Mouse (Mus musculus) neural tube, embryonic 15.5 days (tissue): Measurements from ENCODE around the gene Gm21921. TPM values are rescaled to one million over a fixed set of nuclear protein-coding genes. Genes with fewer than 3 reads are reported as not detected.
"Not testable (repeated sequence)": the region's sequence is repeated elsewhere in the genome, so short reads cannot be mapped to it uniquely, and the experiment has no call there.

Experiments used
- ATAC-seq: fragments of 200-750 bp; cut with Nextera tagmentation; 2 replicates; pipeline ENCODE4 v1.8.0; 2017; ENCODE audit warnings: mild to moderate bottlenecking, moderate TSS enrichment, moderate library complexity; ENCODE audit not compliant: low FRiP score
- H3K27ac ChIP-seq: fragments of 300-500 bp; sonication (generic); replicated peaks from 2 replicates; pipeline ENCODE4 v1.5.1; 2015; ENCODE audit warnings: mild to moderate bottlenecking, inconsistent platforms
- H3K27me3 ChIP-seq: fragments of 300-500 bp; sonication (generic); replicated peaks from 2 replicates; pipeline ENCODE4 v1.6.1; 2015; ENCODE audit warnings: inconsistent platforms
- H3K36me3 ChIP-seq: fragments of 300-500 bp; sonication (generic); 2 replicates; pipeline ENCODE4 v1.6.1; 2015; ENCODE audit warnings: inconsistent platforms
- H3K4me1 ChIP-seq: fragments of 300-500 bp; sonication (generic); 2 replicates; pipeline ENCODE4 v1.6.1; 2015; ENCODE audit warnings: inconsistent platforms
- H3K4me2 ChIP-seq: fragments of 300-500 bp; sonication (generic); 2 replicates; pipeline ENCODE4 v1.6.1; 2015; ENCODE audit warnings: inconsistent platforms, mild to moderate bottlenecking, moderate library complexity
- H3K4me3 ChIP-seq: fragments of 300-500 bp; sonication (generic); replicated peaks from 2 replicates; pipeline ENCODE4 v1.5.1; 2015; ENCODE audit warnings: mild to moderate bottlenecking, inconsistent platforms
- H3K9ac ChIP-seq: fragments of 300-500 bp; sonication (generic); replicated peaks from 2 replicates; pipeline ENCODE4 v1.6.1; 2015; ENCODE audit warnings: mild to moderate bottlenecking, inconsistent platforms
- H3K9me3 ChIP-seq: fragments of 300-500 bp; sonication (generic); replicated peaks from 2 replicates; pipeline ENCODE4 v1.6.1; 2016; ENCODE audit warnings: inconsistent platforms
- WGBS: fragments of 180-500 bp; shearing (Covaris S2); methylation state at CpG from one replicate; pipeline ENCODE4 v1.1.7; 2015; ENCODE audit warnings: mixed read lengths; 5-methylcytosine and 5-hydroxymethylcytosine counted together
- polyA plus RNA-seq: library from polyadenylated mRNA; unstranded; fragments of >200 nt; fragmentation: Nextera tagmentation; extraction: Ambion mirVana; gene quantifications from 2 replicates; pipeline ENCODE4 v1.2.1, GENCODE M21; 2015

Gm21921 gene
- not detected in 2 replicates for polyA plus RNA-seq

GRCm38 (mm10) chrY:24796143-24796542 is at the start of gene Gm21921:
Gene Gm21921, minus strand, starts transcription at chrY:24796243.
- WGBS = no CpG with 5 or more reads among the region's 2 CpGs
- not testable (repeated sequence) for H3K4me1 ChIP-seq, H3K36me3 ChIP-seq, H3K9me3 ChIP-seq, H3K27me3 ChIP-seq, H3K4me3 ChIP-seq, H3K9ac ChIP-seq, H3K27ac ChIP-seq, H3K4me2 ChIP-seq, ATAC-seq
